Comparison of ENCODE assay signal across 24 mouse cellular contexts in the genomic region with DNA sequence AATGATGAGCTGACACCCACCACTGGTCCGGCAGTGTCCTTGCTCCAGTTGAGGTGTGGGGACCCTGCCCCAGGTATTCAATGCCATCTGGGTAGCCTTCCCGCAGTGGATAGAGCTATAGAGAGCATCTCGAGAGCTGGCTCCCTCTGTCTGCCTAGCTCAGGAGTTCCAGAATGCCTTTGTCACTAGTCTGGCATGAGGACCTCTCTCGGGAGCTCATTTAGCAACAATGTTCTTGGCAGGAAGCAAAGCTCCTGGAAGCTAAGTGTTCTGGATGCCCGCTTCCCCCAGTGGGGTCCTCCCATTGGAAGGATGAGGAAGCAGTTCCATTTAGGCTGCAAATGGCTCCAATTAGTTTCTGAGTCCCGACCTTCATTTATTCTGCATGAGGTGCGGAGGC. TPM values are rescaled to one million over a fixed set of nuclear protein-coding genes. Genes with fewer than 3 reads are reported as not detected.
DNase-seq lines count a peak whose midpoint lies in the region; ATAC-seq and TF ChIP-seq lines count a peak whose summit lies in the region.
"Had no signal": no experiment of that assay in that cellular context is flagged by ENCODE, and none has a peak within 500 bp of the region (broad histone marks: within the 10 kb centered on the region; RNA-seq: fewer than 3 reads in every experiment).

No protein-coding gene starts in this region.

- H3K4me2 ChIP-seq in midbrain, embryonic 14.5 days (ENCODE audit: low read length): no peak overlapping the region
- H3K4me2 ChIP-seq: embryonic facial prominence, embryonic 13.5 days; forebrain, embryonic 13.5 days; hindbrain, embryonic 12.5 days; intestine, embryonic 15.5 days had no signal

- no peak for ATAC-seq in midbrain, embryonic 14.5 days (ENCODE audit: low FRiP score, low TSS enrichment)
- ATAC-seq: activated CD4-positive, CD25-positive, alpha-beta regulatory T cell, adult 4 months; forebrain, embryonic 13.5 days; intestine, embryonic 15.5 days; Patski had no signal

- WGBS in midbrain, embryonic 14.5 days: 66% methylated on average over 7 of the region's 7 CpGs
- WGBS in midbrain, embryonic 10.5 days: 85% methylated on average over 7 of the region's 7 CpGs

- H3K9ac ChIP-seq in midbrain, embryonic 14.5 days (replicated peaks; ENCODE audit: low read length): no peak overlapping the region
- H3K9ac ChIP-seq: embryonic facial prominence, embryonic 13.5 days; forebrain, embryonic 13.5 days; hindbrain, embryonic 12.5 days; intestine, embryonic 15.5 days had no signal

- no peaks in the 10 kb centered on the region for H3K9me3 ChIP-seq in midbrain, embryonic 14.5 days (ENCODE audit: control insufficient read depth, low read length)
- no peaks in the 10 kb centered on the region for H3K9me3 ChIP-seq in midbrain, embryonic 10.5 days (replicated peaks)
- H3K9me3 ChIP-seq: embryonic facial prominence, embryonic 13.5 days; heart, embryonic 10.5 days; hindbrain, embryonic 12.5 days; intestine, embryonic 15.5 days had no signal

- TF ChIP-seq CTCF in brain, embryonic 14.5 days (IDR thresholded peaks at IDR 0.05; ENCODE audit: borderline replicate concordance, extremely low read depth, insufficient read depth, insufficient read length): no peak

- peaks cover 10% of the 10 kb centered on the region; the same call in 1 of the 2 replicates for H3K4me1 ChIP-seq in midbrain, embryonic 14.5 days (ENCODE audit: control insufficient read depth, insufficient read depth, low read length)
- H3K4me1 ChIP-seq in midbrain, embryonic 10.5 days: peaks cover 15% of the 10 kb centered on the region
- H3K4me1 ChIP-seq: intestine, embryonic 15.5 days had no signal

- H3K4me3 ChIP-seq in midbrain, embryonic 14.5 days (replicated peaks; ENCODE audit: low read depth, low read length): no peak overlapping the region
- no peak overlapping the region for H3K4me3 ChIP-seq in midbrain, embryonic 10.5 days
- H3K4me3 ChIP-seq: embryonic facial prominence, embryonic 13.5 days; forebrain, embryonic 13.5 days; gastrocnemius, adult 2 months; heart, embryonic 10.5 days; hindbrain, embryonic 12.5 days; intestine, embryonic 15.5 days had no signal

- no peaks in the 10 kb centered on the region for H3K27me3 ChIP-seq in midbrain, embryonic 14.5 days (ENCODE audit: control insufficient read depth, insufficient read depth, low read length)
- 0 out of 2 replicates have a peak, but pooled peaks cover 4% of the 10 kb centered on the region for H3K27me3 ChIP-seq in midbrain, embryonic 10.5 days (ENCODE audit: low read depth, poor library complexity, severe bottlenecking)
- H3K27me3 ChIP-seq: hindbrain, embryonic 12.5 days; intestine, embryonic 15.5 days had no signal

- peak; percentile 54 for DNase-seq in adrenal gland, postnatal 14 days
- no peak for DNase-seq in adrenal gland, adult 8-10 months
- DNase-seq in gastrocnemius, adult 18-20 months (ENCODE audit: low spot score): peak; percentile 26
- no peak for DNase-seq in gastrocnemius, adult 8-10 months (ENCODE audit: low spot score in 2 of 2)
- DNase-seq in midbrain, embryonic 14.5 days: peak; percentile 61
- no peak for DNase-seq in midbrain, embryonic 10.5 days (ENCODE audit: low spot score)
- DNase-seq in brain, embryonic 14.5 days (ENCODE audit: low read depth): peak; percentile 67
- DNase-seq: cerebellum, adult 11-12 months; cerebellum, adult 9-10 months; cerebellum, postnatal 25 days; gastrocnemius, adult 2 months; gastrocnemius, postnatal 36 days; heart, adult 11 months; heart, postnatal 4 days; kidney, adult 18-20 months had no signal

- no peaks in the 10 kb centered on the region for H3K36me3 ChIP-seq in midbrain, embryonic 14.5 days (ENCODE audit: control insufficient read depth, insufficient read depth, low read length)
- H3K36me3 ChIP-seq in midbrain, embryonic 10.5 days: no peaks in the 10 kb centered on the region
- H3K36me3 ChIP-seq: embryonic facial prominence, embryonic 13.5 days; heart, embryonic 10.5 days; hindbrain, embryonic 12.5 days; intestine, embryonic 15.5 days had no signal

- TF ChIP-seq POLR2A in brain, embryonic 14.5 days (IDR thresholded peaks at IDR 0.05; ENCODE audit: borderline replicate concordance, extremely low read depth, insufficient read depth, insufficient read length, poor library complexity, severe bottlenecking): no peak

- no peak overlapping the region for H3K27ac ChIP-seq in midbrain, embryonic 14.5 days (replicated peaks; ENCODE audit: low read depth, low read length)
- no peak overlapping the region for H3K27ac ChIP-seq in midbrain, embryonic 10.5 days (replicated peaks)
- H3K27ac ChIP-seq: embryonic facial prominence, embryonic 13.5 days; forebrain, embryonic 13.5 days; gastrocnemius, adult 2 months; heart, embryonic 10.5 days; hindbrain, embryonic 12.5 days; intestine, embryonic 15.5 days had no signal

RNA-seq across cellular contexts. Expression of gene Klhdc7a, which starts 51.1 kb away (rescaled TPM):
- total RNA-seq in adrenal gland, postnatal 14 days (2021): 18.8 and 23.1 TPM in 2 replicates
- 10 to 100 TPM in 1 of 4 experiments, 1 to 10 TPM in 3; 4.5 to 19.9 (median 7.5) TPM for total RNA-seq in adrenal gland, adult 8-10 months (2022)
- under 1 TPM; 0.30 to 0.52 TPM for total RNA-seq in gastrocnemius, adult 18-20 months (2021)
- total RNA-seq in gastrocnemius, adult 8-10 months (2022): under 1 TPM; 0.07 to 0.88 (median 0.30) TPM
- polyA plus RNA-seq in midbrain, embryonic 14.5 days (2014; fragmentation: Nextera tagmentation; extraction: Ambion mirVana): 0.32 TPM in 1 of 2 replicates, not detected in the other
- polyA plus RNA-seq in midbrain, embryonic 10.5 days (2016; fragmentation: Nextera tagmentation; extraction: Ambion mirVana): 0.11 and 0.22 TPM in 2 replicates
- polyA plus RNA-seq in brain, embryonic 14.5 days (2012; rRNA removed): 0.49 and 0.96 TPM in 2 replicates
- total RNA-seq: CH12.LX had no signal
- polyA plus RNA-seq: activated CD4-positive, CD25-positive, alpha-beta regulatory T cell, adult 4 months; heart, embryonic 14.5 days had no signal

Comparison
In these comparisons a context has a peak if more than half of its experiments do, and no peak if none do; other contexts are left out.
1. DNase-seq: peak in adrenal gland, postnatal 14 days (single experiment), gastrocnemius, adult 18-20 months (single experiment), midbrain, embryonic 14.5 days (single experiment) and brain, embryonic 14.5 days (single experiment); none in adrenal gland, adult 8-10 months (single experiment), gastrocnemius, adult 8-10 months (0 of 2) and midbrain, embryonic 10.5 days (single experiment).